Mouse (Mus musculus): ENCODE measurements around the gene Fyb2.

The Fyb2 gene

GRCm38 (mm10) chr4:104936011-104936410 is 22.8 kb downstream of the Fyb2 start:
- DNase-seq (ENCODE audit: low read depth in 1 of 2, low spot score in 2 of 2), result no peak

GRCm38 (mm10) chr4:104939535-104939934 is 26.3 kb downstream of the Fyb2 start:
- no peak for DNase-seq (ENCODE audit: low read depth in 1 of 2, low spot score in 2 of 2)

GRCm38 (mm10) chr4:104941895-104942294 is 28.6 kb downstream of the Fyb2 start:
- DNase-seq (ENCODE audit: low read depth in 1 of 2, low spot score in 2 of 2), result no peak

- no peak for DNase-seq (ENCODE audit: low read depth in 1 of 2, low spot score in 2 of 2)
Observed at GRCm38 (mm10) chr4:104944482-104944881, 31.2 kb downstream of the Fyb2 start.

- no peak for DNase-seq (ENCODE audit: low read depth in 1 of 2, low spot score in 2 of 2)
Observed at GRCm38 (mm10) chr4:104948886-104949285, 35.6 kb downstream of the Fyb2 start.

- no peak for DNase-seq (ENCODE audit: low read depth in 1 of 2, low spot score in 2 of 2)
Observed at GRCm38 (mm10) chr4:104949304-104949703, 36.0 kb downstream of the Fyb2 start.

- DNase-seq (ENCODE audit: low read depth in 1 of 2, low spot score in 2 of 2), result no peak
Observed at GRCm38 (mm10) chr4:104951280-104951878, 38.1 kb downstream of the Fyb2 start.

- DNase-seq (ENCODE audit: low read depth in 1 of 2, low spot score in 2 of 2), result no peak
Observed at GRCm38 (mm10) chr4:104956691-104957090, 43.4 kb downstream of the Fyb2 start.

- no peak for DNase-seq (ENCODE audit: low read depth in 1 of 2, low spot score in 2 of 2)
Observed at GRCm38 (mm10) chr4:104961431-104961830, 48.2 kb downstream of the Fyb2 start.

- no peak for DNase-seq (ENCODE audit: low read depth in 1 of 2, low spot score in 2 of 2)
Observed at GRCm38 (mm10) chr4:104972606-104973005, 59.4 kb downstream of the Fyb2 start.

- no peak for DNase-seq (ENCODE audit: low read depth in 1 of 2, low spot score in 2 of 2)
Observed at GRCm38 (mm10) chr4:104975162-104975830, 62.0 kb downstream of the Fyb2 start.

GRCm38 (mm10) chr4:104985960-104986632 is 72.8 kb downstream of the Fyb2 start:
- DNase-seq (ENCODE audit: low read depth in 1 of 2, low spot score in 2 of 2), result no peak

- DNase-seq (ENCODE audit: low read depth in 1 of 2, low spot score in 2 of 2), result no peak
Observed at GRCm38 (mm10) chr4:104987631-104988030, 74.4 kb downstream of the Fyb2 start.

GRCm38 (mm10) chr4:104988102-104988501 is 74.8 kb downstream of the Fyb2 start:
- DNase-seq (ENCODE audit: low read depth in 1 of 2, low spot score in 2 of 2), result no peak

- DNase-seq (ENCODE audit: low read depth in 1 of 2, low spot score in 2 of 2), result no peak
Observed at GRCm38 (mm10) chr4:104988709-104989108, 75.5 kb downstream of the Fyb2 start.

- no peak for DNase-seq (ENCODE audit: low read depth in 1 of 2, low spot score in 2 of 2)
Observed at GRCm38 (mm10) chr4:104990016-104990415, 76.8 kb downstream of the Fyb2 start.

- no peak for DNase-seq (ENCODE audit: low read depth in 1 of 2, low spot score in 2 of 2)
Observed at GRCm38 (mm10) chr4:104990686-104991085, 77.4 kb downstream of the Fyb2 start.

- DNase-seq (ENCODE audit: low read depth in 1 of 2, low spot score in 2 of 2), result no peak
Observed at GRCm38 (mm10) chr4:104992271-104992670, 79.0 kb downstream of the Fyb2 start.

- DNase-seq (ENCODE audit: low read depth in 1 of 2, low spot score in 2 of 2), result no peak
Observed at GRCm38 (mm10) chr4:104993140-104993874, 80.1 kb downstream of the Fyb2 start.

- no peak for DNase-seq (ENCODE audit: low read depth in 1 of 2, low spot score in 2 of 2)
Observed at GRCm38 (mm10) chr4:104999702-105000101, 86.4 kb downstream of the Fyb2 start.

GRCm38 (mm10) chr4:105001736-105002135 is 88.5 kb downstream of the Fyb2 start:
- no peak for DNase-seq (ENCODE audit: low read depth in 1 of 2, low spot score in 2 of 2)

GRCm38 (mm10) chr4:105004135-105004534 is 90.9 kb downstream of the Fyb2 start:
- no peak for DNase-seq (ENCODE audit: low read depth in 1 of 2, low spot score in 2 of 2)
